Mouse (Mus musculus) lung, adult 2 months (tissue): ENCODE data around the gene Psip1. TPM values are rescaled to one million over a fixed set of nuclear protein-coding genes. Genes with fewer than 3 reads are reported as not detected.

ENCODE experiments used
- DNase-seq: peaks from one replicate; pipeline ENCODE4 v3.0.0; 2022
- H3K4me1 ChIP-seq: fragments of 200-500 bp; 2 replicates; pipeline ENCODE4 v1.6.1; 2011; ENCODE audit warnings: low read length; ENCODE audit not compliant: control insufficient read depth, insufficient read depth
- H3K4me3 ChIP-seq: fragments of 200-500 bp; replicated peaks from 2 replicates; pipeline ENCODE3; 2011; ENCODE audit warnings: low read depth, mild to moderate bottlenecking, control low read depth, low read length; ENCODE audit errors: extremely low read depth
- CTCF ChIP-seq: fragments of 200-500 bp; IDR thresholded peaks from 2 replicates; pipeline ENCODE4 v1.5.1; 2011; ENCODE audit warnings: mild to moderate bottlenecking, low read length, control low read depth; ENCODE audit not compliant: insufficient read depth
- POLR2A ChIP-seq: fragments of 200-500 bp; IDR thresholded peaks from 2 replicates; pipeline ENCODE4 v1.6.1; 2011; ENCODE audit warnings: low read depth, mild to moderate bottlenecking, control low read depth, low read length, borderline replicate concordance; ENCODE audit errors: extremely low read depth
- WGBS: fragments of 180-500 bp; shearing (Covaris S2); methylation state at CpG from one replicate; pipeline ENCODE4 v1.1.7; 2018; 5-methylcytosine and 5-hydroxymethylcytosine counted together
- polyA plus RNA-seq: library from polyadenylated mRNA; depleted of rRNA; stranded (reverse); fragments of >200 nt; gene quantifications from 2 replicates; pipeline ENCODE4 v1.2.3, GENCODE M21; 2012; rRNA removed

Gene Psip1
- polyA plus RNA-seq, 1 experiment, result 18.0 TPM

GRCm38 (mm10) chr4:83407688-83408087, 78.6 kb downstream of the Psip1 start:
- Histone ChIP-seq H3K4me3 (no peak overlapping the region), H3K4me1 (no peaks in the 10 kb centered on the region)
- DNase-seq, result no peak
- no peak for TF ChIP-seq CTCF
- TF ChIP-seq POLR2A, result no peak
- WGBS, result 80% methylated on average over 6 of the region's 6 CpGs

Other genes with a start within 250 kb of the Psip1 start
- gene Ttc39b, start 162.2 kb downstream of the Psip1 start, polyA plus RNA-seq, result 4.0 and 7.1 TPM in 2 replicates
- gene Snapc3, start 68.7 kb downstream of the Psip1 start, polyA plus RNA-seq, result 15.0 and 18.9 TPM in 2 replicates
- 0.81 and 1.5 TPM in 2 replicates for gene Ccdc171, start 39.1 kb upstream of the Psip1 start, polyA plus RNA-seq